Mouse (Mus musculus) kidney, embryonic 14.5 days (tissue): ENCODE measurements around the gene Copz2. TPM values are rescaled to one million over a fixed set of nuclear protein-coding genes. Genes with fewer than 3 reads are reported as not detected.
A peak's percentile ranks its signal among the peaks of the same experiment; 100 is the strongest.
"Not testable (repeated sequence)": the region's sequence is repeated elsewhere in the genome, so short reads cannot be mapped to it uniquely, and the experiment has no call there.

Experiments used
- ATAC-seq: fragments of 200-750 bp; cut with Nextera tagmentation; 2 replicates; pipeline ENCODE4 v1.8.0; 2017; ENCODE audit warnings: moderate number of reproducible peaks, mild to moderate bottlenecking, moderate TSS enrichment, moderate library complexity; ENCODE audit not compliant: low FRiP score, low TSS enrichment
- H3K27ac ChIP-seq: fragments of 300-500 bp; sonication (generic); 2 replicates; pipeline ENCODE4 v1.5.1; 2014; ENCODE audit warnings: low read depth, mild to moderate bottlenecking, low read length, moderate library complexity, mixed read lengths
- H3K27me3 ChIP-seq: fragments of 300-500 bp; sonication (generic); 2 replicates; pipeline ENCODE4 v1.6.1; 2014; ENCODE audit warnings: mild to moderate bottlenecking, low read length; ENCODE audit not compliant: control insufficient read depth, insufficient read depth
- H3K36me3 ChIP-seq: fragments of 300-500 bp; sonication (generic); 2 replicates; pipeline ENCODE4 v1.6.1; 2014; ENCODE audit warnings: low read length, mixed read lengths; ENCODE audit not compliant: control insufficient read depth, insufficient read depth
- H3K4me1 ChIP-seq: fragments of 300-500 bp; sonication (generic); 2 replicates; pipeline ENCODE4 v1.6.1; 2014; ENCODE audit warnings: low read length, mixed read lengths; ENCODE audit not compliant: control insufficient read depth, insufficient read depth
- H3K4me2 ChIP-seq: fragments of 300-500 bp; sonication (generic); replicated peaks from 2 replicates; pipeline ENCODE4 v1.6.1; 2014; ENCODE audit warnings: low read depth, mild to moderate bottlenecking, low read length
- H3K4me3 ChIP-seq: fragments of 300-500 bp; sonication (generic); 2 replicates; pipeline ENCODE4 v1.5.1; 2014; ENCODE audit warnings: mild to moderate bottlenecking, low read length
- H3K9ac ChIP-seq: fragments of 300-500 bp; sonication (generic); 2 replicates; pipeline ENCODE4 v1.6.1; 2014; ENCODE audit warnings: low read depth, mild to moderate bottlenecking, low read length, moderate library complexity
- H3K9me3 ChIP-seq: fragments of 300-500 bp; sonication (generic); 2 replicates; pipeline ENCODE4 v1.6.1; 2016; ENCODE audit warnings: low read length; ENCODE audit not compliant: control insufficient read depth
- WGBS: fragments of 180-500 bp; shearing (Covaris S2); extraction: QIAGEN DNeasy Blood & Tissue Kit; methylation state at CpG from one replicate; pipeline ENCODE4 v1.1.7; 2014; 5-methylcytosine and 5-hydroxymethylcytosine counted together
- polyA plus RNA-seq: library from polyadenylated mRNA; unstranded; fragments of >200 nt; fragmentation: Nextera tagmentation; extraction: Ambion mirVana; gene quantifications from 2 replicates; pipeline ENCODE4 v1.2.1, GENCODE M21; 2014

The Copz2 gene
- polyA plus RNA-seq: 94.7 and 106 TPM in 2 replicates

- H3K4me2 ChIP-seq: peak within 1 kb of the TSS; percentile 78
- H3K4me3 ChIP-seq: peak within 1 kb of the TSS; percentile 72
- no peaks in the 10 kb centered on the region for H3K27me3 ChIP-seq
- H3K4me1 ChIP-seq: no peaks in the 10 kb centered on the region; the same call in 1 of the 2 replicates
- H3K9me3 ChIP-seq: no peaks in the 10 kb centered on the region
- peak within 1 kb of the TSS; percentile 59; the same call in 1 of the 2 replicates for H3K27ac ChIP-seq
- WGBS: 1% methylated on average over 58 of the region's 60 CpGs
- ATAC-seq: peak; percentile 75; the same call in 1 of the 2 replicates
- peaks cover 5% of the 10 kb centered on the region; the same call in 1 of the 2 replicates for H3K36me3 ChIP-seq
- H3K9ac ChIP-seq: peak within 1 kb of the TSS; percentile 71
Measured at GRCm38 (mm10) chr11:96849681-96850467, at the start of gene Copz2. Gene Copz2 (plus strand): TSS chr11:96849870.

GRCm38 (mm10) chr11:96805606-96806005, 44.1 kb upstream of the Copz2 start:
- Histone ChIP-seq H3K36me3 (peaks cover 93% of the 10 kb centered on the region), H3K27me3 (no peaks in the 10 kb centered on the region), H3K4me2 (no peak overlapping the region), H3K4me3 (no peak overlapping the region), H3K27ac (no peak overlapping the region), H3K9ac (no peak overlapping the region), H3K4me1 (no peaks in the 10 kb centered on the region), H3K9me3 (no peaks in the 10 kb centered on the region)
- 93% methylated on average over 5 of the region's 5 CpGs for WGBS
- no peak for ATAC-seq

DNA sequence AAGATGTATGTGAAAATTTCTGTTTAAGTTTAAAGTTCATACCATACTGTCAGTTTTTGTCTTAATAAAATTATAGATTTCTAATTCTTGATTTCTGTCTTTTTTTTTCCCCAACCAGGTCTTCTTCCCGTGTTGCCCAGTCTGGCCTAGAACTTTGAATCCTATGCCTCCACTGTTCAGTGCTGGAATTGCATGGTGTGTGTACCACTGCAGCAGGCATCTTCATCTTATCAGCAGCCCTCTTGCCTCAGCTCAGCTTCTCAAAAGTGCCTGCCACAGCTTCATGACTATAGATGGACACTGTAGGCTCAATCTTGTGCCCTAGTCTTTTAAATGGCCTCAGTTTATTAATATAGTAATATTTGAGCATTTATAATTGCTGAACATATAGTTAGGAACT, 41.6 kb upstream of the Copz2 start:
- Histone ChIP-seq H3K4me2 (no peak overlapping the region), H3K27ac (no peak overlapping the region), H3K36me3 (peaks cover 86% of the 10 kb centered on the region), H3K9ac (no peak overlapping the region), H3K27me3 (no peaks in the 10 kb centered on the region), H3K4me1 (no peaks in the 10 kb centered on the region), H3K4me3 (no peak overlapping the region), H3K9me3 (no peaks in the 10 kb centered on the region)
- ATAC-seq: no peak
- 74% methylated on average over 1 of the region's 1 CpGs for WGBS

DNA sequence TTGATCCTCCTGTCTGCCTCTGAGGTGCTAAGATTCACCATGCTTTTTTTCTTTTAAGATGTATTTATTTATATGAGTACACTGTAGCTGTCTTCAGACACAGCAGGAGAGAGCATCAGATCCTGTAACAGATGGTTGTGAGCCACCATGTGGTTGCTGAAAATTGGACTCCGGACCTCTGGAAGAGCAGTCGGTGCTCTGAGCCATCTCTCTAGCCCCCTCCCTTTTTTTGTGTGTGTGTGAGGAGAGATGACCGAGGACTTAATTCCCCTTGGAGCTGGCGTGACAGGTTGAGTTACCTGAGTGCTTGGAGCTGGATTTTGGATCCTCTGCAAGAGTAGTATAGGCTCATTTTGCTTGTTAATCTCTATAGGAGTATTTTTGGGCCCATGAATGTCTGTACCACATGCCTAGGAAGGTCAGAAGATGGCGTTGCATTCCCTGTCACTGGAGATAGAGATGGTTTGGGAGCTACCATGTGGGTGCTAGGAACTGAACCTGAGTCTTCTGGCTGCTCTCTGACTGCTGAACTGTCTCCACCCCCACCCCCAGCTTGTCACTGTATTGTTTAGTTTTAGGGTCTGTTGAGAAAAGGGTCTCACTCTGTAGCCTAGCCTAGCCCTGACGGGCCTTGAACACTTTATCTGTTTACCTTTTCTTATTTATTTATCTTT, 40.0 kb upstream of the Copz2 start:
- no peak overlapping the region for H3K4me2 ChIP-seq
- no peaks in the 10 kb centered on the region for H3K4me1 ChIP-seq
- no peak overlapping the region for H3K9ac ChIP-seq
- H3K9me3 ChIP-seq: no peaks in the 10 kb centered on the region
- no peak overlapping the region for H3K4me3 ChIP-seq
- H3K27me3 ChIP-seq: no peaks in the 10 kb centered on the region
- ATAC-seq: no peak
- WGBS: 91% methylated on average over 6 of the region's 6 CpGs
- peaks cover 73% of the 10 kb centered on the region for H3K36me3 ChIP-seq
- H3K27ac ChIP-seq: no peak overlapping the region

DNA sequence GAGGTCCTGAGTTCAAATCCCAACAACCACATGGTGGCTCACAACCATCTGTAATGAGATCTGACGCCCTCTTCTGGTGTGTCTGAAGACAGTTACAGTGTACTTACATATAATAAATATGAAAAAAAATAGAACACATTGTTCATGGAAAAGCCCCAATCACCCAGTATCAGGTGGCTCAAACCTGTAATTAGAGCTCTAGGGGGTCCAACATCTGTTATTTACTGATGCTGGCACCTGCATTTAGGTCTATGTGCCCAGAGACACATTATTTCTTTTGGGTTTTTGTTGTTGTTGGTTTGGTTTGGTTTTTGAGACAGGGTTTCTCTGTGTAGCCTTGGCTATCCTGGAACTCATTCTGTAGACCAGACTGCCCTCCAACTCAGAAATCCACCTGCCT, 38.5 kb upstream of the Copz2 start:
- H3K36me3 ChIP-seq: peaks cover 65% of the 10 kb centered on the region
- H3K4me2 ChIP-seq, H3K4me1 ChIP-seq, H3K27me3 ChIP-seq, H3K27ac ChIP-seq, H3K4me3 ChIP-seq, H3K9ac ChIP-seq, ATAC-seq, H3K9me3 ChIP-seq: not testable (repeated sequence)
- WGBS: 87% methylated on average over 1 of the region's 1 CpGs

DNA sequence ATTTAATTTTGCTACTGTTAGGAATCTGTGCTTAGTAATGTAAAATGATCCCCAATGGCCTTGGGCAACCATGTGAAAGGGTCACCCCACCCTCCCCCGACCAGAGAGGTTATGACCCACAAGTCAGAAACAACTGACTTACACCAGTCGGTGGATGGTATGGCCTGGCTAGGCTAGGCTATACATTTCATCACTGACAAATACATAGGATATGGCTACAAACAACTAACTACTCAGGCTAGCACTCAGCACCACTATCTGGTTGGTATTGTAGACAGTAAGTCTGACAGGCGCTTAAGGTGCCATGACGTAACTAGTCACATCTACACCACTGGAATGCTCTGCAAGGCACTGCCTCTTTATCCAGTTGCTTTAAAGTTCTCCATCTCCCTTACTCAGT, 36.2 kb upstream of the Copz2 start:
- WGBS: 71% methylated on average over 4 of the region's 4 CpGs
- no peak overlapping the region for H3K4me2 ChIP-seq
- H3K9ac ChIP-seq: no peak overlapping the region
- H3K9me3 ChIP-seq: no peaks in the 10 kb centered on the region
- no peaks in the 10 kb centered on the region for H3K27me3 ChIP-seq
- ATAC-seq: no peak
- no peak overlapping the region for H3K27ac ChIP-seq
- no peak overlapping the region for H3K4me3 ChIP-seq
- H3K36me3 ChIP-seq: peaks cover 70% of the 10 kb centered on the region
- H3K4me1 ChIP-seq: no peaks in the 10 kb centered on the region

GRCm38 (mm10) chr11:96813920-96814319, 35.8 kb upstream of the Copz2 start:
- peaks cover 70% of the 10 kb centered on the region for H3K36me3 ChIP-seq
- no peaks in the 10 kb centered on the region for H3K4me1 ChIP-seq
- no peaks in the 10 kb centered on the region for H3K9me3 ChIP-seq
- 87% methylated on average over 5 of the region's 5 CpGs for WGBS
- no peaks in the 10 kb centered on the region for H3K27me3 ChIP-seq
- H3K9ac ChIP-seq: no peak overlapping the region
- H3K27ac ChIP-seq: no peak overlapping the region
- H3K4me3 ChIP-seq: no peak overlapping the region
- no peak for ATAC-seq
- H3K4me2 ChIP-seq: no peak overlapping the region

GRCm38 (mm10) chr11:96814443-96814842, 35.2 kb upstream of the Copz2 start:
- H3K27me3 ChIP-seq: no peaks in the 10 kb centered on the region
- no peaks in the 10 kb centered on the region for H3K9me3 ChIP-seq
- no peak overlapping the region for H3K27ac ChIP-seq
- H3K4me2 ChIP-seq: no peak overlapping the region
- H3K9ac ChIP-seq: no peak overlapping the region
- no peak overlapping the region for H3K4me3 ChIP-seq
- no peak for ATAC-seq
- peaks cover 71% of the 10 kb centered on the region for H3K36me3 ChIP-seq
- H3K4me1 ChIP-seq: no peaks in the 10 kb centered on the region
- WGBS: 83% methylated on average over 2 of the region's 2 CpGs

- no peaks in the 10 kb centered on the region for H3K27me3 ChIP-seq
- H3K4me2 ChIP-seq: no peak overlapping the region
- no peaks in the 10 kb centered on the region for H3K4me1 ChIP-seq
- no peak overlapping the region for H3K4me3 ChIP-seq
- H3K9me3 ChIP-seq: no peaks in the 10 kb centered on the region
- no peak for ATAC-seq
- no peak overlapping the region for H3K9ac ChIP-seq
- no peak overlapping the region for H3K27ac ChIP-seq
- H3K36me3 ChIP-seq: peaks cover 71% of the 10 kb centered on the region
- 93% methylated on average over 2 of the region's 2 CpGs for WGBS
Measured at GRCm38 (mm10) chr11:96815895-96816294, 33.8 kb upstream of the Copz2 start.
